Comparison of ENCODE assay signal across 18 mouse cellular contexts in genomic region chr2:39150943-39151342, GRCm38 (mm10).
"Had no signal": no experiment of that assay in that cellular context is flagged by ENCODE, and none has a peak within 500 bp of the region (broad histone marks: within the 10 kb centered on the region; RNA-seq: fewer than 3 reads in every experiment).

No protein-coding gene starts in this region.

- H3K4me1 ChIP-seq: lung, embryonic 15.5 days; midbrain, embryonic 13.5 days; midbrain, embryonic 15.5 days; neural tube, embryonic 12.5 days had no signal

- H3K4me2 ChIP-seq: lung, embryonic 15.5 days; midbrain, embryonic 11.5 days; midbrain, embryonic 13.5 days; midbrain, embryonic 15.5 days; neural tube, embryonic 12.5 days had no signal

- H3K27me3 ChIP-seq: lung, embryonic 15.5 days; megakaryocyte, embryonic 14.5 days; midbrain, embryonic 13.5 days; midbrain, embryonic 15.5 days; neural tube, embryonic 12.5 days had no signal

- H3K9me3 ChIP-seq: lung, embryonic 15.5 days; megakaryocyte, embryonic 14.5 days; midbrain, embryonic 13.5 days; midbrain, embryonic 15.5 days; neural tube, embryonic 12.5 days had no signal

- H3K4me3 ChIP-seq: lung, embryonic 15.5 days; megakaryocyte, embryonic 14.5 days; midbrain, embryonic 13.5 days; midbrain, embryonic 15.5 days; neural tube, embryonic 12.5 days had no signal

- H3K27ac ChIP-seq: lung, embryonic 15.5 days; macrophage; midbrain, embryonic 13.5 days; midbrain, embryonic 15.5 days; neural tube, embryonic 12.5 days had no signal

- H3K9ac ChIP-seq: liver, postnatal 0 days; lung, embryonic 15.5 days; midbrain, embryonic 13.5 days; midbrain, embryonic 15.5 days; neural tube, embryonic 12.5 days had no signal

- DNase-seq: liver, postnatal 0 days; lung, adult 2 months; lung, postnatal 14 days; lung, postnatal 36 days; right cerebral cortex, postnatal 14 days; right cerebral cortex, postnatal 4 days; spleen, adult 18-20 months; thymus, adult 2 months; thymus, postnatal 25 days; thymus, postnatal 4 days had no signal

- H3K36me3 ChIP-seq: lung, embryonic 15.5 days; midbrain, embryonic 13.5 days; midbrain, embryonic 15.5 days; neural tube, embryonic 12.5 days had no signal

- ATAC-seq: liver, postnatal 0 days; lung, postnatal 0 days; midbrain, embryonic 13.5 days; midbrain, embryonic 15.5 days had no signal
